Mouse (Mus musculus) heart, embryonic 12.5 days (tissue): ENCODE measurements around the gene Trpc1. TPM values are rescaled to one million over a fixed set of nuclear protein-coding genes. Genes with fewer than 3 reads are reported as not detected.

Experiments
- ATAC-seq: fragments of 200-750 bp; cut with Nextera tagmentation; 2 replicates; pipeline ENCODE4 v1.8.0; 2017; ENCODE audit warnings: moderate TSS enrichment, moderate library complexity; ENCODE audit not compliant: insufficient number of reproducible peaks, low FRiP score
- H3K27ac ChIP-seq: fragments of 300-500 bp; sonication (generic); 2 replicates; pipeline ENCODE4 v1.5.1; 2016; ENCODE audit warnings: mild to moderate bottlenecking, moderate library complexity; ENCODE audit not compliant: poor library complexity, severe bottlenecking
- H3K27me3 ChIP-seq: fragments of 300-500 bp; sonication (generic); replicated peaks from 2 replicates; pipeline ENCODE4 v1.6.1; 2016; ENCODE audit warnings: mild to moderate bottlenecking, moderate library complexity
- H3K36me3 ChIP-seq: fragments of 300-500 bp; sonication (generic); 2 replicates; pipeline ENCODE4 v1.6.1; 2016; ENCODE audit warnings: mild to moderate bottlenecking, moderate library complexity
- H3K4me1 ChIP-seq: fragments of 300-500 bp; sonication (generic); replicated peaks from 2 replicates; pipeline ENCODE4 v1.6.1; 2016; ENCODE audit warnings: mild to moderate bottlenecking
- H3K4me2 ChIP-seq: fragments of 300-500 bp; sonication (generic); 2 replicates; pipeline ENCODE4 v1.6.1; 2016; ENCODE audit warnings: mild to moderate bottlenecking, moderate library complexity
- H3K4me3 ChIP-seq: fragments of 300-500 bp; sonication (generic); 2 replicates; pipeline ENCODE4 v1.5.1; 2016; ENCODE audit warnings: mild to moderate bottlenecking
- H3K9ac ChIP-seq: fragments of 300-500 bp; sonication (generic); 2 replicates; pipeline ENCODE4 v1.6.1; 2016; ENCODE audit warnings: mild to moderate bottlenecking, moderate library complexity
- H3K9me3 ChIP-seq: fragments of 300-500 bp; sonication (generic); replicated peaks from 2 replicates; pipeline ENCODE4 v1.6.1; 2016; ENCODE audit warnings: mild to moderate bottlenecking, moderate library complexity
- whole genome bisulfite sequencing: fragments of 180-500 bp; shearing (Covaris S2); methylation state at CpG from one replicate; pipeline ENCODE4 v1.1.7; 2016; 5-methylcytosine and 5-hydroxymethylcytosine counted together
- polyA plus RNA-seq: library from polyadenylated mRNA; unstranded; fragments of >200 nt; fragmentation: Nextera tagmentation; extraction: Ambion mirVana; gene quantifications from 2 replicates; pipeline ENCODE4 v1.2.1, GENCODE M21; 2016

The Trpc1 gene
- polyA plus RNA-seq, 1 experiment from 2014 or later: 3.8 TPM

- 42% methylated on average over 9 of the region's 9 CpGs for WGBS
- Histone ChIP-seq H3K4me3 (peak overlapping the region; percentile 82; the same call in 1 of the 2 replicates), H3K27ac (no peak overlapping the region), H3K4me1 (peaks cover 8% of the 10 kb centered on the region; the same call in 1 of the 2 replicates), H3K27me3 (0 out of 2 replicates have a peak, but pooled peaks cover 8% of the 10 kb centered on the region), H3K9ac (no peak overlapping the region), H3K36me3 (no peaks in the 10 kb centered on the region), H3K4me2 (no peak overlapping the region), H3K9me3 (no peaks in the 10 kb centered on the region)
- no peak for ATAC-seq
Measured at GRCm38 (mm10) chr9:95750746-95751145, 571 bp upstream of the Trpc1 start.

GRCm38 (mm10) chr9:95749461-95749928 lies 680 bp downstream of the Trpc1 start:
- WGBS: 1% methylated on average over 33 of the region's 34 CpGs
- peak overlapping the region; percentile 82 for H3K4me2 ChIP-seq
- no peak overlapping the region for H3K27ac ChIP-seq
- H3K27me3 ChIP-seq: 0 out of 2 replicates have a peak, but pooled peaks cover 8% of the 10 kb centered on the region
- H3K9me3 ChIP-seq: no peaks in the 10 kb centered on the region
- peak; percentile 66 for ATAC-seq
- no peaks in the 10 kb centered on the region for H3K36me3 ChIP-seq
- H3K4me1 ChIP-seq: peaks cover 8% of the 10 kb centered on the region; the same call in 1 of the 2 replicates
- peak overlapping the region; percentile 82 for H3K4me3 ChIP-seq
- H3K9ac ChIP-seq: peak overlapping the region; percentile 82

- 78% methylated on average over 5 of the region's 5 CpGs for WGBS
- Histone ChIP-seq H3K9ac (no peak overlapping the region), H3K9me3 (no peaks in the 10 kb centered on the region)
Measured at GRCm38 (mm10) chr9:95747298-95747697, 2.9 kb downstream of the Trpc1 start.

DNA sequence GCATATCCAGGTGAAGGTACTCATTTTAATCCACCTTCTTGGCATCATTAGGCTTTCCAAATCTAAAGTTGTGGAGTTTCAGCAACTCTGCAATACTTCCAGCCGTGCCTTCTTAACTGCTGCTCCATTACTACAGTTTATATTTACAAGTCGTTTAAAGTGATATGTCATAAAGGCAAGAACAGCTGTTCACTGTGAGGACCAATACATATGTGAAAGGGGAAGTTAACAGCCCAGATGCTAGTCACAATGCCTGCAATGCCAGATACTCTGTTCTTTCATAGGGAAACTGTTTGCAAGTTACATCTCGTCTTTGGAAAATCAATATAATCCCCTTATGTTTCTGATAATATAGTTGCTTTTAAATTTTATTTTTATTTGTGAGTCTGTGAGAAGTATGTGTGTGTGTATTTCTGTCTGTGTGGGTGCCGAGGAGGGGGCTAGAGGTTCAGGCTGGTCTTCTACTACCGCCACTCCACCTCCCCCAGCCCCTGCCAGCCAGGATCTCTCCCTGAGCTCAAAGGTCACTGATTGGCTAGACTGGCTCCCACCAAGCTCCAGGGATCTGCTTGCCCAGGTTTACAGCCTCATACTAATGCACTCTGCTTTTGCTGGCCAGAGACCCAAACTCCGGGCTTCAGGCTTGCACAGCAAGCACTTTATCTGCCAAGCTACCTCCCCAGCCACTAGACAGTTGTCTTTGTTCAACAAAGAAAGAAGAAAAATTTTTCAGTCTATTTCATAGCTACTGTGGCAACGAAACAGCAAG lies 5.1 kb downstream of the Trpc1 start:
- no peak for ATAC-seq
- Histone ChIP-seq H3K9ac (no peak overlapping the region), H3K4me1 (peaks cover 5% of the 10 kb centered on the region; the same call in 1 of the 2 replicates), H3K9me3 (no peaks in the 10 kb centered on the region), H3K27ac (no peak overlapping the region), H3K27me3 (no peaks in the 10 kb centered on the region), H3K36me3 (no peaks in the 10 kb centered on the region), H3K4me3 (no peak overlapping the region), H3K4me2 (no peak overlapping the region)
- WGBS: 69% methylated on average over 7 of the region's 7 CpGs

More at GRCm38 (mm10) chr9:95747298-95747697, 2.9 kb downstream of the Trpc1 start:
- no peak overlapping the region for H3K4me2 ChIP-seq
- no peak overlapping the region for H3K4me3 ChIP-seq
- H3K4me1 ChIP-seq: peaks cover 8% of the 10 kb centered on the region; the same call in 1 of the 2 replicates
- H3K36me3 ChIP-seq: no peaks in the 10 kb centered on the region
- H3K27ac ChIP-seq: no peak overlapping the region
- no peak for ATAC-seq
- H3K27me3 ChIP-seq: 0 out of 2 replicates have a peak, but pooled peaks cover 8% of the 10 kb centered on the region

GRCm38 (mm10) chr9:95736238-95736637 lies 13.9 kb downstream of the Trpc1 start:
- Histone ChIP-seq H3K9ac (no peak overlapping the region), H3K27me3 (no peaks in the 10 kb centered on the region), H3K36me3 (peaks cover 5% of the 10 kb centered on the region), H3K9me3 (no peaks in the 10 kb centered on the region), H3K4me1 (no peaks in the 10 kb centered on the region), H3K4me3 (no peak overlapping the region), H3K27ac (no peak overlapping the region), H3K4me2 (no peak overlapping the region)
- no peak for ATAC-seq

- Histone ChIP-seq H3K27me3 (no peaks in the 10 kb centered on the region), H3K4me1 (no peaks in the 10 kb centered on the region), H3K4me3 (no peak overlapping the region), H3K9me3 (no peaks in the 10 kb centered on the region), H3K4me2 (no peak overlapping the region), H3K36me3 (peaks cover 7% of the 10 kb centered on the region), H3K9ac (no peak overlapping the region), H3K27ac (no peak overlapping the region)
- WGBS: 35% methylated on average over 8 of the region's 8 CpGs
- no peak for ATAC-seq
Measured at GRCm38 (mm10) chr9:95712574-95712973, 37.6 kb downstream of the Trpc1 start.

DNA sequence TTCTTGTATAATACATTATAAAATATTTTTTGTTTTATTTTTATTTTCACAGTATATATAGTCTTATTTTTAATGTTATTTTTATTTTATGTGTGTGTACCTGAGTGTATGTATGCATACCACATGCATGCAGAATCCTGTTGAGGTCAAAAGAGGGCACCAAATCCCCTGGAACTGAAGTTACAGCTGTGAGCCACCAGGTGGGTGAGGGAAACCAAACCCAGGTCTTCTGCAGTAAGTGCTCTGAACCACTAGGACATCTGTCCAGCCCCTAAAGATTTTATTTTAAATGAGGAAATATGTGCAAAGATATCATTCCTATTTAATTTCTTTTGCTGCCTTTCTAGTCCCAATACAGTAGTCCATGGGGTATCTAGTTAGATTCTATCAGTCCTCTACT lies 41.2 kb downstream of the Trpc1 start:
- no peaks in the 10 kb centered on the region for H3K4me1 ChIP-seq
- H3K9me3 ChIP-seq: no peaks in the 10 kb centered on the region
- H3K4me2 ChIP-seq: no peak overlapping the region
- H3K9ac ChIP-seq: no peak overlapping the region
- peaks cover 10% of the 10 kb centered on the region for H3K36me3 ChIP-seq
- no peak overlapping the region for H3K27ac ChIP-seq
- no peak for ATAC-seq
- H3K4me3 ChIP-seq: no peak overlapping the region
- no peaks in the 10 kb centered on the region for H3K27me3 ChIP-seq

GRCm38 (mm10) chr9:95705371-95705770 lies 44.8 kb downstream of the Trpc1 start:
- Histone ChIP-seq H3K4me3 (no peak overlapping the region), H3K4me2 (no peak overlapping the region), H3K27me3 (no peaks in the 10 kb centered on the region), H3K36me3 (peaks cover 10% of the 10 kb centered on the region), H3K9me3 (no peaks in the 10 kb centered on the region), H3K27ac (no peak overlapping the region), H3K9ac (no peak overlapping the region), H3K4me1 (no peaks in the 10 kb centered on the region)
- WGBS: 77% methylated on average over 5 of the region's 5 CpGs
- no peak for ATAC-seq

GRCm38 (mm10) chr9:95704078-95704477 lies 46.1 kb downstream of the Trpc1 start:
- ATAC-seq: no peak
- WGBS: 72% methylated on average over 3 of the region's 3 CpGs
- Histone ChIP-seq H3K27ac (no peak overlapping the region), H3K4me1 (no peaks in the 10 kb centered on the region), H3K4me3 (no peak overlapping the region), H3K36me3 (peaks cover 5% of the 10 kb centered on the region; the same call in 1 of the 2 replicates), H3K27me3 (no peaks in the 10 kb centered on the region), H3K4me2 (no peak overlapping the region), H3K9me3 (no peaks in the 10 kb centered on the region), H3K9ac (no peak overlapping the region)

DNA sequence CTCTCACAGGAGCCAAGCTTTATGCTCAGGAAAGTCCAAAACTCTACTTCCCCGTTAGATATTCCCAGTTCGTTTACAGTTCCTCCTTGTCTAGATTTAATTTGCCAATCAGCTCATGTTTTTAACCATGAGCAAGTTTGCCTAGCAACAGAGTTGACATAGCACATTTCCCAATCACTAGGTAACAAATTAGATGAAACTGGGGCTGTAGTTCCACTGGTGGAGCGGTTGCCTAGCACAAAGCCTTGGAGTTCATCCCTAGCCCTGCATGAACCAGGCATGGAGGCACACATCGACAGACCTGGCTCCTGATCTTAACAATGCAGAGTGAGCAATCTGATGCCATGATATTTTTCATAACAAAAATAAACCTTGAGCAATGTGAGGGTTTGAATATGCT lies 50.9 kb downstream of the Trpc1 start:
- ATAC-seq: no peak

GRCm38 (mm10) chr9:95697808-95698207 lies 52.4 kb downstream of the Trpc1 start:
- 50% methylated on average over 2 of the region's 2 CpGs for WGBS
- no peaks in the 10 kb centered on the region; the same call in 1 of the 2 replicates for H3K4me1 ChIP-seq
- H3K9ac ChIP-seq: no peak overlapping the region
- no peak for ATAC-seq
- H3K27ac ChIP-seq: no peak overlapping the region
- H3K27me3 ChIP-seq: no peaks in the 10 kb centered on the region
- no peak overlapping the region for H3K4me3 ChIP-seq
- no peak overlapping the region for H3K4me2 ChIP-seq
- H3K9me3 ChIP-seq: no peaks in the 10 kb centered on the region
- no peaks in the 10 kb centered on the region for H3K36me3 ChIP-seq

More for the DNA sequence above, 50.9 kb downstream of the Trpc1 start:
- Histone ChIP-seq H3K4me3 (no peak overlapping the region), H3K27ac (no peak overlapping the region), H3K4me2 (no peak overlapping the region), H3K27me3 (no peaks in the 10 kb centered on the region), H3K9me3 (no peaks in the 10 kb centered on the region), H3K36me3 (no peaks in the 10 kb centered on the region), H3K9ac (no peak overlapping the region), H3K4me1 (no peaks in the 10 kb centered on the region)
- WGBS: 70% methylated on average over 4 of the region's 4 CpGs
